Mouse (Mus musculus) liver, adult 2 months (tissue): ENCODE results near the gene Spry1. TPM values are rescaled to one million over a fixed set of nuclear protein-coding genes. Genes with fewer than 3 reads are reported as not detected.
A peak's percentile ranks its signal among the peaks of the same experiment; 100 is the strongest.

Experiments
- DNase-seq: peaks from one replicate; pipeline ENCODE4 v3.0.0-alpha.2; 2011; ENCODE audit warnings: low read depth, low spot score; ENCODE audit errors: extremely low read depth
- H3K27ac ChIP-seq: fragments of 200-500 bp; replicated peaks from 2 replicates; pipeline ENCODE4 v1.5.1; 2012; ENCODE audit warnings: low read depth, mild to moderate bottlenecking, control low read depth, inconsistent platforms, low read length; ENCODE audit not compliant: insufficient read depth
- H3K27me3 ChIP-seq: fragments of 200-500 bp; 2 replicates; pipeline ENCODE4 v1.6.1; 2012; ENCODE audit warnings: mild to moderate bottlenecking, moderate library complexity, low read length, inconsistent platforms; ENCODE audit not compliant: control insufficient read depth, insufficient read depth
- H3K36me3 ChIP-seq: fragments of 200-500 bp; 2 replicates; pipeline ENCODE4 v1.6.1; 2012; ENCODE audit warnings: low read length, inconsistent platforms; ENCODE audit not compliant: control insufficient read depth, insufficient read depth
- H3K4me1 ChIP-seq: fragments of 200-500 bp; 2 replicates; pipeline ENCODE4 v1.6.1; 2011; ENCODE audit warnings: low read length; ENCODE audit not compliant: control insufficient read depth, insufficient read depth
- H3K4me3 ChIP-seq: fragments of 200-500 bp; 2 replicates; pipeline ENCODE4 v1.5.1; 2011; ENCODE audit warnings: low read depth, mild to moderate bottlenecking, control low read depth, low read length, moderate library complexity; ENCODE audit not compliant: insufficient read depth
- H3K79me2 ChIP-seq: fragments of 200-500 bp; 2 replicates; pipeline ENCODE4 v1.6.1; 2012; ENCODE audit warnings: inconsistent platforms, mild to moderate bottlenecking, low read length, moderate library complexity; ENCODE audit not compliant: control insufficient read depth, insufficient read depth
- H3K9ac ChIP-seq: fragments of 200-500 bp; 2 replicates; pipeline ENCODE4 v1.6.1; 2012; ENCODE audit warnings: low read depth, mild to moderate bottlenecking, control low read depth, inconsistent platforms, low read length
- CTCF ChIP-seq: fragments of 200-500 bp; IDR thresholded peaks from 2 replicates; pipeline ENCODE4 v1.5.1; 2011; ENCODE audit warnings: low read depth, low read length, control low read depth
- POLR2A ChIP-seq: fragments of 200-500 bp; IDR thresholded peaks from 2 replicates; pipeline ENCODE4 v1.6.1; 2011; ENCODE audit warnings: low read length, control low read depth; ENCODE audit not compliant: insufficient read depth; ENCODE audit errors: extremely low read depth
- WGBS: fragments of 180-500 bp; shearing (Covaris S2); methylation state at CpG from one replicate; pipeline ENCODE4 v1.1.7; 2018; 5-methylcytosine and 5-hydroxymethylcytosine counted together
- polyA plus RNA-seq: library from polyadenylated mRNA; depleted of rRNA; stranded (reverse); fragments of >200 nt; gene quantifications from 2 replicates; pipeline ENCODE4 v1.2.3, GENCODE M21; 2012; rRNA removed
- total RNA-seq: library from RNA; depleted of rRNA; stranded (reverse); fragments of >200 nt; gene quantifications from 2 replicates; pipeline ENCODE4 v1.2.3, GENCODE M21; 2014; rRNA removed

Spry1 gene
- total and polyA plus RNA-seq, 2 experiments, result 2.8 to 5.9 TPM

DNA sequence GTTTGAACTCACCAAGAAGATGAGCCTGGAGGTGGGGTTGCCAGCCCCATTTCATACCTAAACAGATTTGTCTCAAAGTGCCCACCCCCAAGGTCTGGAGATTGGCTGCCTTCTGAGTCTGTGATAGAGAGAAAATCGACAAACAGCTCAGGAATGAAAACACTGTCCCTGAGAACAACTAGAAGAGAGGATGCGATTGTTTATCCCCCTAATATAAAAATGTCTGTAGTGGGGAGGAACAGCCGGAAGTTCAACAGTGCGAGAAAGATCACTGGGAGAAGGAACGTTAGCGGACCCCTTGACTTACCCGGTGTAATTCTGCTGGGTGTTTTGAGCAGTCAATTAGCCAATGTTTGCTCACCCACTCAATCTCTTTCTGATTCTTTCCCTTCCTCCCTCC is 46.5 kb downstream of the Spry1 start:
- no peak for DNase-seq
- Histone ChIP-seq H3K4me3 (no peak overlapping the region), H3K79me2 (no peaks in the 10 kb centered on the region), H3K27ac (no peak overlapping the region), H3K9ac (no peak overlapping the region), H3K4me1 (peaks cover 8% of the 10 kb centered on the region), H3K36me3 (no peaks in the 10 kb centered on the region), H3K27me3 (no peaks in the 10 kb centered on the region)
- WGBS, result 14% methylated on average over 7 of the region's 7 CpGs
- TF ChIP-seq CTCF (no peak), POLR2A (no peak)

- no peaks in the 10 kb centered on the region for H3K36me3 ChIP-seq
- peaks cover 8% of the 10 kb centered on the region for H3K4me1 ChIP-seq
- H3K9ac ChIP-seq, result no peak overlapping the region
- no peak overlapping the region for H3K27ac ChIP-seq
- no peaks in the 10 kb centered on the region for H3K79me2 ChIP-seq
- H3K4me3 ChIP-seq, result no peak overlapping the region
- 16% methylated on average over 6 of the region's 6 CpGs for WGBS
- DNase-seq, result no peak
- H3K27me3 ChIP-seq, result no peaks in the 10 kb centered on the region
- TF ChIP-seq CTCF, result no peak
- no peak for TF ChIP-seq POLR2A
Observed at GRCm38 (mm10) chr3:37686751-37687150, 47.0 kb downstream of the Spry1 start.

GRCm38 (mm10) chr3:37687158-37687980 is 47.6 kb downstream of the Spry1 start:
- H3K36me3 ChIP-seq, result no peaks in the 10 kb centered on the region
- H3K9ac ChIP-seq, result no peak overlapping the region
- no peaks in the 10 kb centered on the region for H3K79me2 ChIP-seq
- no peak overlapping the region for H3K27ac ChIP-seq
- H3K4me3 ChIP-seq, result no peak overlapping the region
- 15% methylated on average over 28 of the region's 28 CpGs for WGBS
- DNase-seq, result peak; percentile 68
- TF ChIP-seq CTCF (no peak), POLR2A (no peak)
- no peaks in the 10 kb centered on the region for H3K27me3 ChIP-seq
- H3K4me1 ChIP-seq, result peaks cover 8% of the 10 kb centered on the region

DNA sequence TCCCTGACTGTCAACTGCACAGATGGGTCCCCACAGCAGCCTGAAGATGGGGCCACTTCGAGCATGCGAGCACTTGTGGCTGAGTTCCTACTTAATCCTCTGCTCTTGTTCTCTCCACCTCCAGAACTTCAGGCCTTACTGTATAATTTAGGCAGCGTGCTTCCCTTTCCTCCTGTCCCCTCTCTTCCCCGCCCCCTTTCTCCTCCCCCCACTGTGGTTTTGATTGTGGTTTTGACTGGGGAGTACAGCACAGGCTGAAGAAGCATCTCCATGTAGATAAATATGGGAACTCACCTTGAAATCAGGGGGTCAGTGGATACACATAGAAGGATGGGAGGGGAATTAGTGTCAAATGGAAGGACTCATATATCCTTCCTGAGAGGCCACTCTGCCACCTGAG is 53.2 kb downstream of the Spry1 start:
- no peak overlapping the region for H3K4me3 ChIP-seq
- WGBS, result 88% methylated on average over 4 of the region's 4 CpGs
- no peaks in the 10 kb centered on the region for H3K27me3 ChIP-seq
- H3K9ac ChIP-seq, result no peak overlapping the region
- TF ChIP-seq CTCF (no peak), POLR2A (no peak)
- no peak for DNase-seq
- H3K27ac ChIP-seq, result no peak overlapping the region
- H3K4me1 ChIP-seq, result no peaks in the 10 kb centered on the region
- H3K36me3 ChIP-seq, result no peaks in the 10 kb centered on the region
- no peaks in the 10 kb centered on the region for H3K79me2 ChIP-seq

DNA sequence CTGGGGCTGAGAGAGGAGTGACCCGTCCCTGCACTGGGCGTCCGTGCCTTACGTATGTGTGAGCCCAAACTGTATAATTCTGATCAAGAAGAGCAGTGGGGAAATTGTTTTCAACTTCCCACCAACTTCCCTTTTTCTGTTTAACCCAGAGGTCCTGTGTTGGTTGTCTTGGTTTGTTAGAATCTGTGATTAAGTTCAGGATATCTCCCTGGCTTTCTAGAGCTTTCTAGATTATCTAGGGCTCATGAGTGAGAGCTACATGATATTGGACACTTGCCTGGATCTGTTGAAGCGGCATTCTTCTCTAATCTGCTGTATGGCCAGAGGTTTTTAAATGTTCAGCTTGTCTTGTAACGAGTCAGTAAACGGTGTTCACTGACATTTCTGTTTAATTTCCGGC is 53.8 kb downstream of the Spry1 start:
- Histone ChIP-seq H3K27ac (no peak overlapping the region), H3K36me3 (no peaks in the 10 kb centered on the region), H3K9ac (no peak overlapping the region), H3K79me2 (no peaks in the 10 kb centered on the region), H3K4me1 (no peaks in the 10 kb centered on the region), H3K27me3 (no peaks in the 10 kb centered on the region), H3K4me3 (no peak overlapping the region)
- DNase-seq, result no peak
- WGBS, result 78% methylated on average over 8 of the region's 8 CpGs
- no peak for TF ChIP-seq CTCF
- TF ChIP-seq POLR2A, result no peak

Other genes starting within 250 kb of the Spry1 start
- 7.2 and 8.7 TPM in 2 replicates for gene Spata5, start 220.1 kb upstream of the Spry1 start, total RNA-seq
- 1.1 and 1.3 TPM in 2 replicates for gene Spata5, start 220.1 kb upstream of the Spry1 start, polyA plus RNA-seq
- gene Nudt6, start 219.7 kb upstream of the Spry1 start, total RNA-seq, result 8.0 and 11.3 TPM in 2 replicates
- gene Nudt6, start 219.7 kb upstream of the Spry1 start, polyA plus RNA-seq, result 28.4 and 32.4 TPM in 2 replicates
- 0.09 and 0.20 TPM in 2 replicates for gene Gm5148, start 84.5 kb downstream of the Spry1 start, total RNA-seq
- gene Gm5148, start 84.5 kb downstream of the Spry1 start, polyA plus RNA-seq, result 0.73 and 0.94 TPM in 2 replicates